Mouse (Mus musculus): ENCODE results near the gene Stat3.

The Stat3 gene

DNA sequence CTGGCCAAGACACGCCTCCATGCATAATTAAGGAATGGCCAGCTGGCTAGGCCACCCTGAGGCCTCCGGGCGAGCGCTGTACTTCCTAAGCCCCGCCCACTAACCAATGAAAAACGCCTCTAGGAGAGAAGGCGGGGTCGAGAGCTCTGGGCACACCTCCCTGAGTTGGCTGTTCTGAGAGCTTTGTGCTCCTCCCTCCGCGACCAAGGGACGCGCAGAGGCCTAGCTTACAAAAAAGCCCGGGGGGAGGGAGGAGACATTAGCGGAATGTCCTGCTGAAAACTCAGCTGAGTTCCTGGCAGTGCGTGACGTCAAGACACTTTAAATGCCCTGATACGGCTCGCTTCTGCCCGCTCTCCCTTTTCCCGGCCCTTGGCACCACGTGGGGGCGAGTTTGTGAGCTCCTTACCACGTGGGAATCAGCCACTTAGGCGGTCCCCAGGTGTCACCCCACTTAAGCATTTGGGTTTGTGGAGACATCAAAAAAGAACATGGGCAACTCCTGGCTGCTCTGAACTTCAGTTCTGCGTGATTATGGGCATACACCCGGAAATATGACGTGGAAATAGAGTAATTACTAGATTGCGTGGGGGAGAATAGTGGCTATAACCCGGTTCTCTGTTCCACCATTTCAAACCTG is at the start of gene Stat3:
TSS of gene Stat3 (minus strand) at position 29 of the 640 bp plus-strand sequence.
- peak; percentile 100 for DNase-seq (ENCODE audit: low read depth)

DNA sequence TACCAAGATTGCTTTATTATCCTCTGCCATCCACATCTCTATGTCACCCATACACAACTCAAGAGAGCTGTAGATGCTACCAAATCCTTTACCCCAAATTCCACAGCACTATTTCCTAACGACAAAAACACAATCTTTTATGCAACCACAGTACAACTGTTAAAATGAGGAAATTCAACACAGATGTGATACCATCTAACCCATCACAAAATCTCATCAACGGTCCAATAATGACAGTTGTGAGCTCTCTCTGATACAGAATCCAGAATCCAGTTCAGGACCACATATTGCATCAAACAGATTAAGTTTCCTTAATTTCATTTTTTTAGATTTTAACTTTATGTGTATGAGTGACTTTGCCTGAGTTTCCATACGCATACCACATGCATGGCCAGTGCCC is 49.3 kb upstream of the Stat3 start:
- DNase-seq (ENCODE audit: low read depth) = peak; percentile 71

DNA sequence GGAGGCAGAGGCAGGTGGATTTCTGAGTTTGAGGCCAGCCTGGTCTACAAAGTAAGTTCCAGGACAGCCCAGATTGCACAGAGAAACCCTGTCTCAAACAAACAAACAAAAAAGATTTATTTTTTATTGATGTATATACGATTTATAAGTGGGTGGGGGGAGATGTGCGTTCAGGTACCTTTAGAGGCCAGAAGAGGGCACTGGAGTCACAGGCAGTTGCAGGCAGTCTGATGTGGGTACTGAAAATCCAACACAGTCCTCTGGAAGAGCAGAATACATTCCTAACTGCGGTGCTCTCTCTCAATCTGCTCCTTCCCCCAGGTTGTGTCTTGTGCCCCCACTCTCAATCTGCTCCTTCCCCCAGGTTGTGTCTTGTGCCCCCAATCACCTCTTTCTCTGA is 46.3 kb upstream of the Stat3 start:
- peak; percentile 66 for DNase-seq (ENCODE audit: low read depth)

DNA sequence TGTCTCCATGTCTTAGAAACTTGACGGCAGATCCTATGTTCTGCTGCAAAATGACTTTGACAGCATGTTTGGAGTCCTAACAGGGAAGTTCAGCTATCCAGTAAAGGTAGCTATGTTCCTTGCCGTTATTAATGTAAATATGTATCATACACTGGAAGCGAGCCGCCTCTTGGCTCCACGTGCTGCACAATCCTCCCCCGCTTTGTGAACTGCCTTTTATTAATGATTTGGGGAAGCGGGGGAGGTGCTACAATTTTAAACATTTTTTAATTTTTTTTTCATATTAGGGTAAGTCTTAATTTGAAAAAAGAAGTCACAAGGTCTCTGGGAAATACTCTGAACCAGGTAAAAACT is 44.4 kb upstream of the Stat3 start:
- DNase-seq (ENCODE audit: low read depth) = no peak

DNA sequence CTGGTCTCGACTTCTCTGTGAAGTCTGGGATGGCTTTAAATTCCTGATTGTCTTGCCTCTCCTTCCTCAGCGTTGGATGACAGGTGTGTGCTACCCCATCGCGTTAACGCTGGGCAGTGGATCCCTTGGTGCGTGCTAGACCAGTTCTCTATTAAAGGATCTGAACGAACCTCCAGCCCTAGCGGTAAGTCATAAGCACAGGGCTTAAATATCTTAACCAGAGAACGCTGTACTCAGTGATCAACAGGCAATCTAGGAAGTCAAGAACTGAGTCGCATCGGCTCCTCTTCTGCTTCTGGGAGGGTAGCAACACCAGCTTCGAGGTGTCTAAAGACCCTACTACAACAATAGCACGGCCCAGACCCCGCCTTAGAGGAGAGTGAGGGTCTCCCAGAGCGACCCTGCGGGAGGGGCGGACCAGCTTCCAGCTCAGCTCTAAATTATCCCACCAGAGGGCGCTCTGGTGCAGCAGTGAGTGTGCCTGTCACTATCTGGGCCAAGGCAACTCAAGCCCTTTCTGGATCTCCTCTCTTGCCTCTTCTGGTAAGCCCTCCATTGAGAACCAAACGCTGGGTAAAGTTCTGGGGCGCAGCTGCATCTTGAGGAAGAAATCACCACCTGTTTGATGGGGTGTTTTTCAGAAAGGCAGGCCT is 43.9 kb upstream of the Stat3 start:
- DNase-seq (ENCODE audit: low read depth) = peak; percentile 84

DNA sequence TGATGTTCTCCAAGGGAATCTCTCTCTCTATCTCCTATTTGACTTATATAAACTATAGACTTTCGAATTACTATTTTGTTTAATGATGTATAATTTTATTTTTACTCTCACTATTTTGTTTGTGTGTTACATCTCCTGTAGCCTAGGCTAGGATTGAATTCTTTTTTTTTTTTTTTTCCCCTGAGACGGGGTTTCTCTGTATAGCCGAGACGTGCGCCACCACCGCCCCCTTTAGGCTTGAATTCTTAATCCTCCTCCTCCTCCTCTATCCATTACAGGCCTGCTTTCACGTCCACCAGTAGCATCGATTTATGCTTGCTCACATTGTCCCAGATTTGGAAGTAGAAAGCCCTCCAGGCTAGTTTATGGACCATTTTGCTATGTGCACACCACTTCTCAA is 42.7 kb upstream of the Stat3 start:
- peak; percentile 48 for DNase-seq (ENCODE audit: low read depth)

DNA sequence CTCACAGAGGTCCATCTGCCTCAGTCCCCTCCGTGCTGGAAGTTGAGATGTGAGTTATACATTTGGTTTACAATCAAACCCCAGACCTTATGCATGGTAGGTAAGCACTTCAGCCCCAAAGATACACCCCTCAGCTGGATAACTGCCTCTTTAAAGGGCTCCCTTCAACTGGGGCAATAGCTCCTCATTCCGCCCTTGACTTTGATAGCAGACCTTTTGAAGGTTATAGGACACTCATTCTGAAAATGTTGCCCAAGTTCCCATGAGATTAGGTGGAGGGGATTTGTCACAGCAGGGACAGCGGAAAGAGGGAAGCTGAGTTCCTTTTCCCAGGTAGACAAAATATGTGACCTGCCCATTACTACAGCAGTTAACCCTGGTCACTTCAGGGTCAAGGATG is 41.9 kb upstream of the Stat3 start:
- no peak for DNase-seq (ENCODE audit: low read depth)

DNA sequence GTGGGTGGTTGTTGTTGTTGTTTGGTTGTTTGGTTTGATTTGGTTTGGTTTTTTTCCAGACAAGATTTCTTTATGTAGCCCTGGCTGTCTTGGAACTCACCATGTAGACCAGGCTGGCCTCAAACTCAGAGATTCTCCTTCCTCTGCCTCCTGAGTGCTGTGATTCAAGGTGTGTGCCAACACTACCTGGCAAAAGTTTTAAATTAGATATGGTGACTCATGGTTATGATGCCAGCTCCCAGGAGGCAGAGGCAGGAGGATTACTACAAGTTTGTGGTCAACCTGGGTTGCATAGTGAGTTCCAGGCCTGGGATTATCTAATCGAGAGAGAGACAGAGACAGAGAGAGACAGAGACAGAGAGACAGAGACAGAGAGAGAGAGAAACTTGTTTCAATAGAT is 41.1 kb upstream of the Stat3 start:
- DNase-seq (ENCODE audit: low read depth) = no peak

DNA sequence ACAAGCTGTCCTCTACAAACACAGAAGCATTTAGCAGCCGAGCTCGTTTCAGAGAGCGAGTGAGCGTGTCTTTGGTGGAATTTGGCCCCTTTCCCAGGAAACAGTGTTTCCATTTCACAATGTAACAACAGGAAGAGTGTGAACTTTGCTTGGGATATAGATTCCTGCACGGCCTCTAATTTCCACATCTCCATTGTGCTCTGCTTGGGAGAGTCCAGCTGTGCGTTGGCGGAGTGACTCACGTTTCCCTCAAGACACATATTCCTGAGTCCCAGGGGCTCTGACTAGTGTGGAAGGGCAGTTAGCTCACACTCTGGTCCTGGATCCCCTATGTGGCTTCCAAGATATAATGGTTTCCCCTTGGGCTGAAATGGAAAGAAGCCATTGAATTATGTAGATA is 40.5 kb upstream of the Stat3 start:
- no peak for DNase-seq (ENCODE audit: low read depth)

DNA sequence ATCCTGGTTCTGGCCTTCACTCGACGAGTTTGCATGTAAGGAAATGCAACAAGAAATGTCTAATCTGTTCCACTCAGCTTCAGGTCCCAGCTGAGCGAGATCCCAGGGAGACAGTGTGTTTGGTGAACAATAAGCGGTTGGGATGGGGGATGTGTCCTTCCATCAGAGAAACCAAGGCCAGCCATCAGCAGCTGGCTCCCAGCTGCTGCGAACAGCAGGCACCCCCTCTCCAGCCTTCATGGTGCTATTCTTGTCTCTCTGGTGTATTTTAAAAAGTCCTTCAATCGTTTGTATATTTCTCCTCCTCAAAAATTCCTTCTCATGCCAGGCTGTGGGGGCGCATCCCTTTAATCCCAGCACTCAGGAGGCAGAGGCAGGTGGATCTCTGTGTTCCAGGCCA is 35.9 kb upstream of the Stat3 start:
- no peak for DNase-seq (ENCODE audit: low read depth)

DNA sequence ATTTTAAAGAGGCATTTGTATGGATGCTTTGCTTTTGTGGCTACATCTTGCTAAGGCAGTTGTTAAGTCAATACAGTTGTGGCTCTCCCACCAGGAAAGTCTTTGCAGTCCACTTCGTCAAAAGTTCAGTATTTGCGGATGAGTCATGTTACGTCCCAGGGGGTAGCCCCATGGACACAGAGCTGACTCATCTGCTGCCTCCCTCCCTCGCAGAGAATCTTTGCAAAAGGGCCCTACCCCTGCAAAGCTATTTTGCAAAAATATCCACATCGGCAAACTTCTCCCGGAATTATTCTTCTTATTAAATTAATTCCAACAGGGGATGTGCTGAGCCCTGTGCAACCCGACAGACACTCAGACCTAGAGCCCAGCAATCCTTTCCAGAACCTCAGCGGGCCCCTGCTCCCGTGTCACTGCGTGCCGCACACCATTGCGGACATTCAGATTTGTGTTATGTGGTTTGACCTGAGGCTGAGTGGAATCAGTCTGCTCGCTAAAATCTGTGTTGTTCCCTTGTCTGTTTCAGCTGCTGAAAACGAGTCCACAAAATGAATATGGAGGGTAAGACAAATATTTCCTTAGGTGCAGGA is 35.1 kb upstream of the Stat3 start:
- peak; percentile 86 for DNase-seq (ENCODE audit: low read depth)

DNA sequence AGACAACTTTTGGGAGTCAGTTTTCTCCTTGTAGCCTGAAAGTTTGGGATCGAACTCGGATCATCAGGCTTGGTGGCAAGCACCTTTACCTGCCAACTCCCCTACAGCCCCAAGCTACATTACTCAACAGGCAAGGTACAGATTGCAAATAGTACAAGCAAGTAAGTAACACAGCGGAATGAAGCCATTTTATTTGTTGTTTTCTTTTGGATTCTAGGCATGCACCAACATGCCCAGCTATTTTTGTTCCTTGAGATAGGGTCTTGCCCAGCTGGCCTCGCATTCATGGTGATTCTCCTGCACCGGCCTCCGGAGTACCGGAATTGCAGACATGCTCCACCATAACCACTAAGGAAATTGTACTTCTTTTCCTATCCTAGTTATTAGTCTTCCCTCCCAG is 33.9 kb upstream of the Stat3 start:
- no peak for DNase-seq (ENCODE audit: low read depth)

DNA sequence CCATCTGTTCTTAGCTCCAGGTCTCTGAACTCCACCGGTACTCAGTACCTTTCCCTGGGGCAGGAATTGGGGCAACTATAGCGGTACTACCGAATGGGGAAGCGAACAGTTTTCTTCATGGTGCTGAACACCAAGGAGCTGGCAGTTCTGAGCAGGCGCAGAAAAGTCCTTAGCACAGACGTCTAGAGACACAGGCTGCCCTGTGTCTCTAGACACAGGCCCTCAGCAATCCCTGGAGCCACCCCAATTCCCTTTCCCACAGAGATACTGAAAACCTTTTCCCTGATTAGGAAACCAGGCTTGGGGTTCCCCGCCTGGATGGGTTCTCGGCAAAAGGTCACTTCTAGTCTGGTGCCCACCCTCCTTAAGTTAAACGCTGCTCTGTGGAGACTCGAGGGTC is 32.1 kb upstream of the Stat3 start:
- no peak for DNase-seq (ENCODE audit: low read depth)

DNA sequence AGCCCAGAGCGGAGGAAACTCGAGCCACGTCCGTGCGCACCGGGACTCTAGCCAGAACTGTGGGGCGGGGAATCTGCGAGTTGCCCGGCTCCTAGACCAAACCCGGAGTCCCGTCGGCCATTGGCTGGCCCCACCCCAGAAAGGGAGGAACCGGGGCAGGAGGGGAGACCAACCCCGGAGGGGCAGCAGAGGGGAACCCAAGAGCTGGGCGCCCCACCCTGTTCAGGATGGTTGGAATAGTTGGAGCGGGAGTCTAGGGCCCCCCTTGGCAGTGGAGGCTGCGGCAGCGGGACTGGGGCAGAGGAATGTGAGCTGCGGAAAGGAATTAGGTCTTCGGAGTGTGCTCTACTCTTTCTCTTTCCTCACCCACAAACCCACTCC is 31.2 kb upstream of the Stat3 start, which contains the start of gene Cavin1:
TSS of gene Cavin1 (minus strand) at position 331 of the 381 bp plus-strand sequence.
- no peak for DNase-seq (ENCODE audit: low read depth)

DNA sequence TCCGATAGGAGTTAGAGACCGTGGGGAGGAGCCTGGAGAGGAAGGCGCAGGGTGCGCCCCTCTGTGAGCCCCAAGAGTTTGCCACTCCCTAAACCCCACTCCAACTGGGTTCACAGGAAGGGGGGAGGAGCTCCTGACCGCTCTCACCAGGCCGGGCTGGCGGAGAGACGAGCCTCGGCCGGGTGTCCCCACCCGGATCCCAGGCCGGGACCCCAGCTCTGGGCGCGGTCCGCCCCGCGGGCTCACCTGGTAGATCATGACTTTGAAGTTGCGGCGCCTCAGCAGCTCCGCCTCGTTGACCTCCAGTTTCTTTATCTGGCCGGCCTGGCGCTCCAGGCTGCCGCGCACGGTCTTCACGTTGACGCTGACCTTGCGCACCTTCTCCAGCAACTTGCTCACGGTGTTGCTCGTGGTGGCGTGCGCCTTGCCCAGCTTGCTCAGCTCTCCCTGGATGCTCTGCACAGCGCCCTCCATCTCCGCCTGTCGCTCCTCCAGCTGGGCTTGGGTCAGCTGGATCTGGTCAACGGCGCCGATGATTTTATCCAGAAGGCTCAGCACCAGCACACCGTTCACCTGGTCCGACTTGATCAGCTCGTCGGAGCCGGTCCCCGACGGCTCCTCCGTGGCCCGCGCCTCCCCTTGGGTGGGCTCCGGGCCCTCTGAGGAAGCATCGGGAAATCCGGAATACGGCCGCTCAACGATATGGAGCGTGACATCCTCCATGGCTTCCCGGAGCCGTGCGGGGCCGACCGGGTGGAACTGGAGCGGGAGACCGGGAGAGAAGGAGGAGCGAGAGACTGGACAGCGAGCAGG is 30.6 kb upstream of the Stat3 start:
- DNase-seq (ENCODE audit: low read depth) = no peak

DNA sequence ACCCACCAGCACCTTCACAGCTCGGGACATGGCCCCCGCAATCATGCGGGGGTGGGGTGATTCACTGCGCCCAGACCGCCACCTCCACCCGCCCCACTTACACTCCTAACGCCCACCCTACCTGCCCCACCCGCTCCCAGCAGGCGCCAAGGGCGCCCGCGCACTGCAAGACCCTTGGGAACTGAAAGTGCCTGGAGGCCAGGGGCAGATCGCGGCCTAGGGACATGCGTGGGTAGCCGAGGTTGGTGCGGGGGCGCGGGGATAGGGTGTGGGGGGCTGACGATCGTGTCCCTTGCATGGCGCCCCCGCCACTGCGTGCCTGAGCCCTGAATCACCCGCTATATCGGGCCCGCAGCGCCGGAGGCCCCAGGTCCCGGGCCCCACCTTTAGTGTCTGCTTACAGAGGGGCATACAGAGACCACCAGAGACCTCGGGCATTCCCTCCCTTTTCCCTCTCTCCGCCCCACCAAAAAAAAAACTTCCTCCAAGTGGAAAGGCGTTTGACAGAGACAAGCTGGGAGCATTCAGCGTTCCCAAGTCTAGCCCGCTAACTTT is 29.9 kb upstream of the Stat3 start:
- DNase-seq (ENCODE audit: low read depth) = no peak

DNA sequence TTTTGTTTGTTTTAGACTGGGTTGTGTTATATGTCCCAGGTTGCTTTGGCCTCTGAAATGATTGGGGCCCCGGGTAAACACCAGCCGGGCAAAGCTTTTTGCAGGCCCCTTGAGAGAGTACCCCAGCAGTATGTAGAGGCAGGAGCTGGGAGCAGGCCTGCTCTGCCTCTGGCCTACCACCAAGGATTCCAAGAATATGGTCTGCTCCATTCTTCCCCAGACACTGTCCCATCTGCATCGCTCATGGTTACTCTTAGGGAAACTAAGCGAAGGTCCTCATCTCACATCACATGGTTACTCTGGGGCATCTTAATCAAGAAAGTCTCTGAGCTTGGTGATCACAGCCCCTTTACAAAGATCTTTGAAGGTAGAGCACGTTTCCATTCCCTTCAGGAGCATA is 29.2 kb upstream of the Stat3 start:
- no peak for DNase-seq (ENCODE audit: low read depth)

DNA sequence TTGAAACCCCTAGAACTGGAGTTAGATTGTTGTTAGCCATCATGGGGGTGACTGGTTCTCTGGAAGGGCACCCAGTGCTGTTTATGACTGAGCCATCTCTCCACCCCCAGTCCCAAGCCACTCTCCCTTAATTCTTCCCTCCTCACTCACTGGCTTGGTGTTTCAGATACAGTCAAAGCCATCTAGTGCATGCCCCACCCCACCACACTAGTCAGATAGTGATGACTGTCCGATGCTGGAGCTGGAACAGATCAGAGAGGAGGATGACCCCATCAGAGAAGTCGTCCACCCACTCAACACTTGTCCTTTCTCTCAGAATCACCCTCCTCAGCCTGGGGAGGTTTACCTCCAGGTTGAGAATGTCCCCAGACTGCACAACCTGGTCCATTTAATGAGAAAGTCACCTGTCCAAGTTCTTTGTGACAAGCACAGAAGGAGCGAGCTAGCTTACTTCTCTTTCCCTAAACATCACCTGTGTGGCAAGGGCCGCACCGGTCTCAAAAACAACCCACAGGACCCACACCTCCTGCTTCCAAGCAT is 28.6 kb upstream of the Stat3 start:
- DNase-seq (ENCODE audit: low read depth) = no peak

DNA sequence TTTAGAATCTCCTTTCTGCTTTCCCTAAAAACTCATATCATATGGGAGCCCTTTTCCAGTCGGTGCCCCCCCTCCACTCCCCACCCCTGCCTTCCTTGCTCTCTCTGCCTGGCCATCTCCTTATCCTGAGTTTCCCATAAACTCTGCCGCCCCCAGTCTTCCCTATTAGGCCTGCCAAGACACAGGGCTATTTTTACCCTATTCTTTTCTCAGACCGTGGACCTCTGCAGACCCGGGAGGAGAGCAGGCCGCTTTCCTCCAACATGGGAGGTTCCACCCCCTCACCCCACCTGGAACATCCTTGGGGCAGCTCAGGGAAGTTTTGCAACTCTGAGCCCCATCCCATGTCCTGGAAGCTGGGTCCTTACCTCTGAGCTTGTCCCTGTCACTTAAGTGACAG is 28.0 kb upstream of the Stat3 start:
- DNase-seq (ENCODE audit: low read depth) = no peak

DNA sequence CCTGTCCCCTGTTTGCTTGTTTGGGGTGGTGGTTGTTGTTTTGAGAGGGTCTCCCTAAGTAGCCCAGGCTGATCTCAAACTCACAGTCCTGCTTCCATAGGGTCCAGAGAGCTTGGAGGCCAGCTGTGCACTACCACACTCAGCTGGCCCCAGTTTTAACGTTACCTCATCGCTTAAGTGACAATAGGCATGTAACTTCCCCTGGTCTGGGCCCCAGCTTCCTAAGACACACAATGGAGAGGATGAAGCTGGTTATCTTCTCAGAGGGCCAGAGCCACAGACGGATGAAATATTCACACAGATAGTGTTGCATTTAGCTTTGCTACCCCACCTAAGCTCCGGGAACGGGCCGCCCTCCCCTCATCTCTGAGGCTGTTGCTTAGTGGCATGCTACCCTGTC is 26.4 kb upstream of the Stat3 start:
- DNase-seq (ENCODE audit: low read depth) = no peak

DNA sequence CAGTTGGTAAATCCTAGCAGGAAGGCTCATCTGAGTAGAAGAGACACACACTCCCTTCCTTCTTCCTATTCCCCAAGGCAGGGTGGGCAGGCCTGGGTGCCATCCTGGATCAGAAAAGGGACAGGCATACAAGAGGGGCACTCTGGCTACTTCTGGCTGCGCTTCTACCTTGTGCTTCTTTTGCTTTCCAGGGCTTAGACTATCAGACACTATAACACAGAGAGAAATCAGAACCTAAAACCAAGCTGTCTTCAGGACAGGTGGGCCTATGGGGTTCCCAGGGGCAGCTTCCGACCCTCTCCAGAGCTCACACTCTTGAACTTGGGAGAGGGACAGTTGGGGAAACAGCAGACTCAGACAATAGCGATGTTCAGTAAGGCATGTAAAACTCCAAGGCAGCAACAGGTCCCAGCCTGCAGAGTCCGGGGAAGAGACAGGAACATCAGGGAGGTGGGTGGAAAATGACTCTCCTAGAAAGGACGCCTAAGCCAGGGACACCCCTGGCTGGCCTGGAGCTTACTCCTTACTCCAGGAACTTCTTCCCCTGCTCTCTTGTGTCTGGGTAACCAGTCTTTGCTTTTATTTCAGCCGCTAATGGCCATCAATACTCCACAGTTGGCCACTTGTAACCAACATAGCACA is 25.7 kb upstream of the Stat3 start:
- DNase-seq (ENCODE audit: low read depth) = no peak

DNA sequence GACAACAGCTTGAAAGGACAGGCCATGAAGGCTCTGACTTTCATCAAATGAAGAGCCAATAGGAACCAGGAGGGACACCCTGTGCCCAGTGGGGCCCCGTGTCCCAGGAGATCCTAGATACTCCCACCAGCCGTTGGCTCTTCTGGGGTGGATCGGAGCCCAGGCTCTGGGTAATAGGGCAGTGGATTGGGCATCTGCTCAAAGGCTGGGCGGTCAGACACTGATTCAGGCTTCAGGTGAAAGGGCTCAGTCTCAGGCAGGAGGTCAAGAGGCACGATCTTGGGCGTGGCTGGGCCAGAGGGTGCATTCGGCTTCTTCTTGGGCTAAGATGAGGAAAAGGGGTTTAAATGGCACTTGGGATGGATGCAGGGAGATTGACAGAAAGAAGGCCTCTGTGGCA is 24.8 kb upstream of the Stat3 start:
- DNase-seq (ENCODE audit: low read depth) = no peak
